ENCODE assay signal across 8 mouse cellular contexts in genomic region chr11:31615107-31615811, GRCm38 (mm10). TPM values are rescaled to one million over a fixed set of nuclear protein-coding genes. Genes with fewer than 3 reads are reported as not detected.
DNase-seq lines count a peak whose midpoint lies in the region; ATAC-seq lines count a peak whose summit lies in the region.

No protein-coding gene starts in this region.

- H3K4me2 ChIP-seq in liver, embryonic 13.5 days, result no peak overlapping the region
- no peak overlapping the region for H3K4me2 ChIP-seq in neural tube, embryonic 11.5 days (ENCODE audit: low read depth)

- peak; percentile 39 to 43 for DNase-seq in B cell, adult 2 months
- DNase-seq in ZHBTc4 (ENCODE audit: low read depth, low spot score), result peak; percentile 83
- peak; percentile 50 to 61 for DNase-seq in gastrocnemius, adult 8-10 months (ENCODE audit: low spot score in 2 of 2)
- peak; percentile 87 for DNase-seq in kidney, postnatal 10 days
- peak; percentile 11 for DNase-seq in liver, embryonic 13.5 days
- DNase-seq in neural tube, embryonic 11.5 days (ENCODE audit: low spot score), result peak; percentile 76
- peak; percentile 56 for DNase-seq in testis, postnatal 14 days (ENCODE audit: low spot score)

- H3K9me3 ChIP-seq in liver, embryonic 13.5 days (replicated peaks), result no peaks in the 10 kb centered on the region
- no peaks in the 10 kb centered on the region for H3K9me3 ChIP-seq in neural tube, embryonic 11.5 days (ENCODE audit: control insufficient read depth, low read length)

- ATAC-seq in common myeloid progenitor, adult 5-6 weeks (replicated peaks; ENCODE audit: low read depth, poor library complexity, severe bottlenecking), result peak; percentile 61
- no peak for ATAC-seq in liver, embryonic 13.5 days (ENCODE audit: low read depth)
- ATAC-seq in neural tube, embryonic 11.5 days (ENCODE audit: insufficient read depth, low FRiP score, low TSS enrichment), result peak; percentile 48

- WGBS in liver, embryonic 13.5 days (ENCODE audit: insufficient replicate concordance), result 49% methylated on average over 10 of the region's 10 CpGs
- 63% methylated on average over 10 of the region's 10 CpGs for WGBS in neural tube, embryonic 11.5 days

- no peaks in the 10 kb centered on the region for H3K27me3 ChIP-seq in liver, embryonic 13.5 days
- no peaks in the 10 kb centered on the region for H3K27me3 ChIP-seq in neural tube, embryonic 11.5 days (ENCODE audit: control insufficient read depth, insufficient read depth, low read length)

- H3K4me3 ChIP-seq in liver, embryonic 13.5 days (replicated peaks), result no peak overlapping the region
- no peak overlapping the region for H3K4me3 ChIP-seq in neural tube, embryonic 11.5 days (ENCODE audit: low read depth, low read length)

- H3K4me1 ChIP-seq in liver, embryonic 13.5 days (replicated peaks), result no peaks in the 10 kb centered on the region
- no peaks in the 10 kb centered on the region for H3K4me1 ChIP-seq in neural tube, embryonic 11.5 days (ENCODE audit: control insufficient read depth, insufficient read depth, low read length)

- H3K27ac ChIP-seq in liver, embryonic 13.5 days, result no peak overlapping the region
- H3K27ac ChIP-seq in neural tube, embryonic 11.5 days (ENCODE audit: low read depth, low read length), result no peak overlapping the region

- H3K9ac ChIP-seq in liver, embryonic 13.5 days, result no peak overlapping the region
- no peak overlapping the region for H3K9ac ChIP-seq in neural tube, embryonic 11.5 days (ENCODE audit: low read length)

- H3K36me3 ChIP-seq in liver, embryonic 13.5 days, result no peaks in the 10 kb centered on the region
- no peaks in the 10 kb centered on the region for H3K36me3 ChIP-seq in neural tube, embryonic 11.5 days (ENCODE audit: control insufficient read depth, insufficient read depth, low read length)

RNA-seq across cellular contexts. Expression of gene Bod1, which starts 56.4 kb away (rescaled TPM):
- 20.0 and 29.7 TPM in 2 replicates for total RNA-seq in common myeloid progenitor, adult 5-6 weeks (2017)
- total RNA-seq in gastrocnemius, adult 8-10 months (2022), result 100 to 1,000 TPM; 162 to 214 (median 179) TPM
- polyA plus RNA-seq in liver, embryonic 13.5 days (2015; fragmentation: Nextera tagmentation; extraction: Ambion mirVana), result 14.5 and 15.8 TPM in 2 replicates
- 153 and 162 TPM in 2 replicates for polyA plus RNA-seq in neural tube, embryonic 11.5 days (2014; fragmentation: Nextera tagmentation; extraction: Ambion mirVana)

Comparison
In these comparisons a context has a peak if more than half of its experiments do, and no peak if none do; other contexts are left out.
1. DNase-seq: peak in every context shown above with its lines; median percentile 87 in kidney, postnatal 10 days; 83 in ZHBTc4; 76 in neural tube, embryonic 11.5 days; 56 in testis, postnatal 14 days; 56 in gastrocnemius, adult 8-10 months; 41 in B cell, adult 2 months; 11 in liver, embryonic 13.5 days.